Mouse (Mus musculus) embryonic fibroblast, embryonic 13.5 days (primary cell): Measurements from ENCODE around the gene Aloxe3. TPM values are rescaled to one million over a fixed set of nuclear protein-coding genes. Genes with fewer than 3 reads are reported as not detected.

Source experiments
- H3K27ac ChIP-seq: 2 replicates; pipeline ENCODE4 v1.5.1; 2012; ENCODE audit warnings: low read length, control low read depth, inconsistent platforms; ENCODE audit not compliant: insufficient read depth
- H3K4me1 ChIP-seq: 2 replicates; pipeline ENCODE4 v1.6.1; 2011; ENCODE audit warnings: low read length; ENCODE audit not compliant: control insufficient read depth, insufficient read depth
- H3K4me3 ChIP-seq: 2 replicates; pipeline ENCODE4 v1.5.1; 2011; ENCODE audit warnings: mild to moderate bottlenecking, control low read depth, low read length; ENCODE audit not compliant: insufficient read depth
- CTCF ChIP-seq: IDR thresholded peaks from 2 replicates; pipeline ENCODE4 v1.5.1; 2011; ENCODE audit warnings: mild to moderate bottlenecking, control low read depth, low read length, moderate library complexity, borderline replicate concordance; ENCODE audit not compliant: insufficient read depth
- POLR2A ChIP-seq: IDR thresholded peaks from 2 replicates; pipeline ENCODE4 v1.6.1; 2011; ENCODE audit warnings: low read depth, mild to moderate bottlenecking, control low read depth, low read length, moderate library complexity
- polyA plus RNA-seq: library from polyadenylated mRNA; stranded (reverse); fragments of >200 nt; gene quantifications from 2 replicates; pipeline ENCODE4 v1.2.4, GENCODE M21; 2011; ENCODE audit warnings: low read depth; ENCODE audit not compliant: missing spikeins, insufficient read length

Aloxe3 gene
- polyA plus RNA-seq, 1 experiment: not detected

- no peak for TF ChIP-seq CTCF
- TF ChIP-seq POLR2A: peak; percentile 78
- Histone ChIP-seq H3K27ac (peak within 1 kb of the TSS; percentile 72), H3K4me3 (peak within 1 kb of the TSS; percentile 68), H3K4me1 (peaks cover 11% of the 10 kb centered on the region)
Observed at GRCm38 (mm10) chr11:69094697-69095429, 30.8 kb upstream of the Aloxe3 start, which contains the start of gene Per1. Gene Per1, plus strand, starts transcription at chr11:69095217.

GRCm38 (mm10) chr11:69095511-69096231 lies 30.0 kb upstream of the Aloxe3 start:
- Histone ChIP-seq H3K4me3 (peak overlapping the region; percentile 68), H3K27ac (peak overlapping the region; percentile 48), H3K4me1 (peaks cover 9% of the 10 kb centered on the region)
- TF ChIP-seq CTCF (no peak), POLR2A (no peak)

- peak overlapping the region; percentile 68 for H3K4me3 ChIP-seq
- no peak for TF ChIP-seq CTCF
- peak overlapping the region; percentile 92 for H3K27ac ChIP-seq
- peaks cover 12% of the 10 kb centered on the region for H3K4me1 ChIP-seq
Observed at GRCm38 (mm10) chr11:69096360-69096986, 29.2 kb upstream of the Aloxe3 start.

GRCm38 (mm10) chr11:69096987-69097900 lies 28.5 kb upstream of the Aloxe3 start:
- H3K4me3 ChIP-seq: peak overlapping the region; percentile 24
- peak overlapping the region; percentile 92 for H3K27ac ChIP-seq
- TF ChIP-seq POLR2A (peak; percentile 51), CTCF (no peak)
- H3K4me1 ChIP-seq: peaks cover 12% of the 10 kb centered on the region

GRCm38 (mm10) chr11:69098039-69098761 lies 27.5 kb upstream of the Aloxe3 start:
- TF ChIP-seq CTCF (no peak), POLR2A (peak; percentile 26; the same call in 1 of the 2 replicates)
- Histone ChIP-seq H3K27ac (peak overlapping the region; percentile 87), H3K4me1 (peaks cover 12% of the 10 kb centered on the region), H3K4me3 (no peak overlapping the region)

- TF ChIP-seq POLR2A: peak; percentile 37
- no peak for TF ChIP-seq CTCF
- peaks cover 12% of the 10 kb centered on the region for H3K4me1 ChIP-seq
- peak overlapping the region; percentile 76 for H3K4me3 ChIP-seq
- peak overlapping the region; percentile 70 for H3K27ac ChIP-seq
Observed at GRCm38 (mm10) chr11:69098762-69099091, 27.0 kb upstream of the Aloxe3 start.

- peak overlapping the region; percentile 76 for H3K4me3 ChIP-seq
- peak; percentile 44 for TF ChIP-seq POLR2A
- no peak for TF ChIP-seq CTCF
- H3K27ac ChIP-seq: peak overlapping the region; percentile 70
- H3K4me1 ChIP-seq: peaks cover 12% of the 10 kb centered on the region
Observed at GRCm38 (mm10) chr11:69099177-69099914, 26.4 kb upstream of the Aloxe3 start.

GRCm38 (mm10) chr11:69099915-69100345 lies 25.8 kb upstream of the Aloxe3 start:
- Histone ChIP-seq H3K27ac (peak overlapping the region; percentile 85), H3K4me3 (peak overlapping the region; percentile 76), H3K4me1 (peaks cover 12% of the 10 kb centered on the region)
- TF ChIP-seq POLR2A: no peak; the same call in none of the 2 replicates
- no peak for TF ChIP-seq CTCF
